Mouse (Mus musculus) intestine, embryonic 14.5 days (tissue): ENCODE data around the gene Slc10a7. TPM values are rescaled to one million over a fixed set of nuclear protein-coding genes. Genes with fewer than 3 reads are reported as not detected.

Source experiments
- ATAC-seq: fragments of 200-750 bp; cut with Nextera tagmentation; replicated peaks from 2 replicates; pipeline ENCODE4 v1.8.0; 2017; ENCODE audit warnings: low read depth, moderate number of reproducible peaks, moderate TSS enrichment, moderate library complexity; ENCODE audit not compliant: low FRiP score, low TSS enrichment
- DNase-seq: peaks from one replicate; pipeline ENCODE4 v3.0.0-alpha.2; 2018; ENCODE audit warnings: low spot score
- H3K27ac ChIP-seq: fragments of 300-500 bp; sonication (generic); 2 replicates; pipeline ENCODE4 v1.5.1; 2014; ENCODE audit warnings: low read depth, mild to moderate bottlenecking, control low read depth
- H3K27me3 ChIP-seq: fragments of 300-500 bp; sonication (generic); replicated peaks from 2 replicates; pipeline ENCODE4 v1.6.1; 2014; ENCODE audit warnings: low read length, control low read depth; ENCODE audit not compliant: control insufficient read depth, insufficient read depth
- H3K36me3 ChIP-seq: fragments of 300-500 bp; sonication (generic); 2 replicates; pipeline ENCODE4 v1.6.1; 2014; ENCODE audit warnings: low read length, control low read depth; ENCODE audit not compliant: control insufficient read depth, insufficient read depth
- H3K4me1 ChIP-seq: fragments of 300-500 bp; sonication (generic); replicated peaks from 2 replicates; pipeline ENCODE4 v1.6.1; 2014; ENCODE audit warnings: low read length, control low read depth, mixed read lengths; ENCODE audit not compliant: control insufficient read depth, insufficient read depth
- H3K4me2 ChIP-seq: fragments of 300-500 bp; sonication (generic); 2 replicates; pipeline ENCODE4 v1.6.1; 2014; ENCODE audit warnings: low read length
- H3K4me3 ChIP-seq: fragments of 300-500 bp; sonication (generic); 2 replicates; pipeline ENCODE4 v1.5.1; 2014; ENCODE audit warnings: low read depth, low read length, control low read depth, mixed read lengths
- H3K9ac ChIP-seq: fragments of 300-500 bp; sonication (generic); 2 replicates; pipeline ENCODE4 v1.6.1; 2014; ENCODE audit warnings: mild to moderate bottlenecking, low read length
- H3K9me3 ChIP-seq: fragments of 300-500 bp; sonication (generic); 2 replicates; pipeline ENCODE4 v1.6.1; 2016; ENCODE audit warnings: low read length, control low read depth; ENCODE audit not compliant: control insufficient read depth
- WGBS: fragments of 180-500 bp; shearing (Covaris S2); extraction: QIAGEN DNeasy Blood & Tissue Kit; methylation state at CpG from one replicate; pipeline ENCODE4 v1.1.7; 2014; 5-methylcytosine and 5-hydroxymethylcytosine counted together
- polyA plus RNA-seq: library from polyadenylated mRNA; unstranded; fragments of >200 nt; fragmentation: Nextera tagmentation; extraction: Ambion mirVana; gene quantifications from 2 replicates; pipeline ENCODE4 v1.2.1, GENCODE M21; 2014

Slc10a7 gene
- polyA plus RNA-seq, 1 experiment from 2014 or later: 11.1 TPM

DNA sequence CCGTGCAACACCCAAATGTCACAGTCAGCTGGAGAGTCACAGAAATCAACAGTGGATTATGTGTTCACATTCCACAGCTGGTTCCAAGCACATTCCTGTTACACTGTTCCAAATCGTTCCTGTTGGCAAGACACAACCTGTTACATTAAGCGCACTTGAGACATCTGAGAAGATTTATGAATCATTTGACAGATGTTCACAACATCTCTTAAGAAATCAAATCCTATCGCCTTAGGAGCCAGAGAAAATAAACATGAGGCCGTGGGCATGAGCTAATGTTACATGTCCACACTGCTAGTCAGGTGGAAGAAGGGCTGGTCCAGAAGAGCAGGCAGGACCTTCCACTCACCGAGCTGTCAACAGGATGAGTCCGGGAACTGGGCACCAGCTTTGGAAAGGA lies 223.3 kb downstream of the Slc10a7 start:
- 50% methylated on average over 7 of the region's 7 CpGs for WGBS
- no peak for DNase-seq

DNA sequence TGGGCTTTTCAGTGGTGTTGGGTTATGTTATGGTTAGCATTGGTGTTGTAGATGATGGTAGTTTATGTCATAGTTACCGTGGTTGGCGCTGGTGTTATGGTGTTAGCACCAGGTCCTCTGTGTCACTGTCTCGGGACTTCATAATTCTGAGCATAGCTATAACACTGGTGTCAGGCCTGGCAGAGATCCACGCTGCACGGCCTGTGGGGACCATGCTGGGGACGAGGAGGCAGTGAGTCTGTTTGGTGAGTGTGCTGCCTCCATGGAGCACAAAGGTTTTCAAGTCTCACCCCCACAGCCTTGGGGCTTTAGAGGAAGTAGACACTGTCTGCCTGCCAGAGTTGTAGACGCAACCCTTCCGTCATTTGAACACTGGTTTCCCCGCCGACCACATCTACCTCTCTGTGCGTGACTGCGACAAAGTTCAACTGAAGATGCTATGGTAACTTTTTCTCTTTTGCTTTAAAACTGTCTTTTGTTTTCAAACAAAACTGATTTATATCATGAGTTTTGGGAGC lies 223.9 kb downstream of the Slc10a7 start:
- H3K9ac ChIP-seq: no peak overlapping the region
- no peaks in the 10 kb centered on the region for H3K9me3 ChIP-seq
- 63% methylated on average over 12 of the region's 12 CpGs for WGBS
- H3K4me1 ChIP-seq: peaks cover 4% of the 10 kb centered on the region; the same call in 1 of the 2 replicates
- 0 out of 2 replicates have a peak, but pooled peaks cover 6% of the 10 kb centered on the region for H3K36me3 ChIP-seq
- H3K27ac ChIP-seq: no peak overlapping the region
- DNase-seq (no peak), ATAC-seq (no peak)
- H3K4me2 ChIP-seq: no peak overlapping the region
- H3K27me3 ChIP-seq: no peaks in the 10 kb centered on the region
- no peak overlapping the region for H3K4me3 ChIP-seq

More for the DNA sequence above, 223.3 kb downstream of the Slc10a7 start:
- no peak for ATAC-seq
- H3K9ac ChIP-seq: no peak overlapping the region
- H3K36me3 ChIP-seq: 0 out of 2 replicates have a peak, but pooled peaks cover 6% of the 10 kb centered on the region
- no peak overlapping the region for H3K4me3 ChIP-seq
- no peaks in the 10 kb centered on the region for H3K9me3 ChIP-seq
- no peaks in the 10 kb centered on the region for H3K27me3 ChIP-seq
- H3K4me1 ChIP-seq: peaks cover 4% of the 10 kb centered on the region; the same call in 1 of the 2 replicates
- H3K4me2 ChIP-seq: no peak overlapping the region
- H3K27ac ChIP-seq: no peak overlapping the region

DNA sequence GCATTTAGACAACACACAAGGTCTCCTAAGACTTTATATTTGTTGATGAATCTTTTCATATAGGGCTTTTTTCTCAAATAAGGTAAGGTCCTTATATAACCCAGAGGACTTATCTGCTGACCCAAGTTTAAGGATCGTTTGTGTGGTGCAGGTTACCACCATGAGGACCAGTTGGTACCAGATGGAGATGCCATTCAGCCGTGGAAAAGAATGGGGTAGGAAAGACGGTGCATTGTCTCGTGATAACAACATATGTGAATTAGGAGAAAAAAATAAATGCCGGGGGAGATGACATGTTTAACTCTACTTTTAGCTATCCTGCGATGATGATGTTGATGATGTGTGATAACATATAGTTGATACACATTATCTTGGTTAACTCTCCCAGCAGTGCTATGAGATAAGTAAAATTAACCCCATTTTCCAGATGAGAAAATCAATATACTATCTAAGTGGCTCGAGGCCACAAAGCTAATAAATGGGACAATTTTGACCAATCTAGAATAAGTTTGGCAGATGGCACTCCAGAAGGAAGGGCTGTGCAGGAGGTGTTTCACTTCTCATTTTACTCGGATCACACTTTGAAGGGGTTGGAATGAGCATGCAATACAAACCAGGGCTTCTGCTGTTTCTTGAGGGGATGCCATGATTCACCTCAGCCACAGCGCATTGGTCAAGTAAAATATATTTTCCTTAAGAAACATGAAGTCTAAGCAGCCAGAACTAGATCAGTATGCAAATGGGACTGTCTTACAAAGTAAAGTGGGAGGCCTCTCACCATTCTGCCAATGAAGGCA lies 225.8 kb downstream of the Slc10a7 start:
- H3K4me3 ChIP-seq: no peak overlapping the region
- no peak for DNase-seq
- ATAC-seq: no peak
- H3K27ac ChIP-seq: no peak overlapping the region
- no peak overlapping the region for H3K9ac ChIP-seq
- H3K4me2 ChIP-seq: no peak overlapping the region
- 91% methylated on average over 9 of the region's 9 CpGs for WGBS
- H3K4me1 ChIP-seq: peaks cover 4% of the 10 kb centered on the region; the same call in 1 of the 2 replicates
- H3K9me3 ChIP-seq: no peaks in the 10 kb centered on the region
- H3K36me3 ChIP-seq: 0 out of 2 replicates have a peak, but pooled peaks cover 6% of the 10 kb centered on the region
- H3K27me3 ChIP-seq: no peaks in the 10 kb centered on the region

DNA sequence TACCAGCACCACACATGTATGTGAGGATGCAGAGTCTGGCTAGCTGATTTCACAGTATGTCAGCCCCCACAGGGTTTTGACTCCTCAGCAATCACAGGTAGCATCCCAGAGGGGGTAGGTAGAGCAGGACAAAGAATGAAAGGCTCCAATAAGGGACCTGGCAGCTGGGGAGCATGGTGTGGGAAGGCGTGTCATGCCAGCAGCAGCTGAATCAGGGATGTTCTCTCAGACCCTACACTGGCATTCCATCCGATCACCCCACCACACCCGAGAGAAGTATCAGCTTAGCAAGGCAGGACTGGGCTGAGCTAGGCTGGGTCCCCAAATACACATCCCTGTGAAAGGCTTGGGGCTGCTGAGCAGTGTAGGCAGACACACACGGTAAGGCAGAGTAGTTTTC lies 229.2 kb downstream of the Slc10a7 start:
- Histone ChIP-seq H3K4me2 (no peak overlapping the region), H3K4me1 (peaks cover 14% of the 10 kb centered on the region), H3K27ac (no peak overlapping the region), H3K9ac (no peak overlapping the region), H3K4me3 (no peak overlapping the region), H3K9me3 (no peaks in the 10 kb centered on the region), H3K36me3 (no peaks in the 10 kb centered on the region), H3K27me3 (no peaks in the 10 kb centered on the region)
- WGBS: 88% methylated on average over 4 of the region's 4 CpGs
- ATAC-seq (no peak), DNase-seq (no peak)

GRCm38 (mm10) chr8:78740936-78741335 lies 231.8 kb downstream of the Slc10a7 start:
- no peak overlapping the region for H3K9ac ChIP-seq
- H3K4me2 ChIP-seq: no peak overlapping the region
- WGBS: 21% methylated on average over 6 of the region's 6 CpGs
- no peaks in the 10 kb centered on the region for H3K9me3 ChIP-seq
- no peak overlapping the region for H3K4me3 ChIP-seq
- ATAC-seq (no peak), DNase-seq (no peak)
- no peaks in the 10 kb centered on the region for H3K36me3 ChIP-seq
- peak overlapping the region; percentile 93 for H3K27ac ChIP-seq
- H3K4me1 ChIP-seq: peaks cover 14% of the 10 kb centered on the region
- H3K27me3 ChIP-seq: no peaks in the 10 kb centered on the region

DNA sequence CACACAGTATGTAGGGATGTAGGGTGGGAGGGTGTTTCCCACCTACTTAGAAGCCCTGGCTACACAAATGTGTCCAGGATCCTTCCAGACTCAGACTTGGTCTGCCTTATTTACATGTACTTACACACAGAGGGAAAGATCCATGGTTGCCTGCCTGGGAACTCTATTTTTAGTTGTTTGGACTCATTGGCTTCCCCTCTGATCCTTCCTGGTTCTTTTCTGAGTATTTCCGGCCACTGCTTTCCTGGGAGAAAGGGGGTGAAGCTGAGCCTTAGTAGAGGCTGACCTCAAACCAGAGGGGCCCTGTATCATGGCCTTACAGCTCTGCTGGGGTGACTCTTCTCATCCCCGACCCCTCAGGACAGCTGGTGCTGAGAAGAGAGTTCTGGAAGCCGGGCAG lies 232.3 kb downstream of the Slc10a7 start:
- H3K4me2 ChIP-seq: 0 out of 2 replicates have a peak overlapping the region, but pooled peaks have one; percentile 12
- WGBS: 25% methylated on average over 3 of the region's 3 CpGs

GRCm38 (mm10) chr8:78741965-78742364 lies 232.8 kb downstream of the Slc10a7 start:
- Histone ChIP-seq H3K9me3 (no peaks in the 10 kb centered on the region), H3K36me3 (no peaks in the 10 kb centered on the region), H3K9ac (no peak overlapping the region), H3K4me2 (0 out of 2 replicates have a peak overlapping the region, but pooled peaks have one; percentile 12), H3K4me1 (peaks cover 14% of the 10 kb centered on the region), H3K27me3 (no peaks in the 10 kb centered on the region), H3K4me3 (no peak overlapping the region), H3K27ac (peak overlapping the region; percentile 93)
- peak; percentile 59 for DNase-seq
- WGBS: 12% methylated on average over 3 of the region's 3 CpGs
- ATAC-seq: peak; percentile 29; the same call in 1 of the 2 replicates

More for the DNA sequence above, 232.3 kb downstream of the Slc10a7 start:
- DNase-seq: peak; percentile 62
- Histone ChIP-seq H3K36me3 (no peaks in the 10 kb centered on the region), H3K27me3 (no peaks in the 10 kb centered on the region), H3K4me3 (no peak overlapping the region), H3K9ac (no peak overlapping the region), H3K9me3 (no peaks in the 10 kb centered on the region), H3K4me1 (peaks cover 14% of the 10 kb centered on the region), H3K27ac (peak overlapping the region; percentile 93)
- no peak; the same call in 1 of the 2 replicates for ATAC-seq

GRCm38 (mm10) chr8:78742453-78742852 lies 233.3 kb downstream of the Slc10a7 start:
- Histone ChIP-seq H3K27me3 (no peaks in the 10 kb centered on the region), H3K9ac (no peak overlapping the region), H3K27ac (peak overlapping the region; percentile 93), H3K9me3 (no peaks in the 10 kb centered on the region), H3K4me3 (no peak overlapping the region), H3K36me3 (no peaks in the 10 kb centered on the region), H3K4me1 (peaks cover 14% of the 10 kb centered on the region), H3K4me2 (no peak overlapping the region)
- ATAC-seq: peak; percentile 92
- peak; percentile 80 for DNase-seq
- 20% methylated on average over 2 of the region's 2 CpGs for WGBS
